Mouse (Mus musculus) bone marrow macrophage, adult 2 months (primary cell): Measurements from ENCODE around the gene Ctnna2.

Source experiments
- CTCF ChIP-seq: IDR thresholded peaks from 2 replicates; pipeline ENCODE4 v1.5.1; 2012; ENCODE audit warnings: low read depth, mild to moderate bottlenecking, low read length, moderate library complexity
- POLR2A ChIP-seq: IDR thresholded peaks from 2 replicates; pipeline ENCODE4 v1.6.1; 2012; ENCODE audit warnings: mild to moderate bottlenecking, low read depth, low read length, borderline replicate concordance

DNA sequence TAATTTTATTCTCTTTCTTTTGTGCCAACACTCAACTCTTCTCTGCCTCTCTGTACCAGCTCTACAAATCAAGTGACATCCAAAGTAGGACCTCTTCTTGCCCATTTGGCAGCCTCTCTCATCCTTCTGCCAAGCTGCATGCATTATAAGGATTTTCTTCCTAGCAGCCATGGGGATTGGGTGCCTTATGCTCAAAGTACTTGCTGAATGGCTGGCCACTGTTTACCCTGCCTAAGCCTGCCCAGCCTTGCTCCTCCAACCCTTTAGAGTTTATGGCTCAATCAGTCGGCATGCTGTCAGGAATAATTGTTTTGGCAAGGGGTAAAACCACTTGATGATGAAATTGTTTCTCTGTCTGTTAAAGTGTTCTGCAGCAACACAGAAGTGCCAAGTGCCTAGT is 739.1 kb downstream of the Ctnna2 start:
- TF ChIP-seq CTCF (no peak), POLR2A (no peak)
